In genomic region chr13:112002661-112003347, GRCm38 (mm10) we compare ENCODE assay signal across 8 mouse cellular contexts.
DNase-seq lines count a peak whose midpoint lies in the region; ATAC-seq and TF ChIP-seq lines count a peak whose summit lies in the region.

No protein-coding gene starts in this region.

- ATAC-seq in liver, embryonic 15.5 days (ENCODE audit: insufficient read depth), result no peak
- 0 out of 2 replicates have a peak, but pooled peaks have one; percentile 23 for ATAC-seq in stomach, embryonic 15.5 days (ENCODE audit: insufficient read depth, low FRiP score, low read depth)

- H3K9ac ChIP-seq in liver, embryonic 15.5 days, result no peak overlapping the region
- no peak overlapping the region for H3K9ac ChIP-seq in stomach, embryonic 15.5 days

- no peaks in the 10 kb centered on the region for H3K9me3 ChIP-seq in liver, embryonic 15.5 days (replicated peaks)
- H3K9me3 ChIP-seq in stomach, embryonic 15.5 days, result no peaks in the 10 kb centered on the region

- H3K36me3 ChIP-seq in kidney, adult 2 months (ENCODE audit: control insufficient read depth, insufficient read depth, low read length), result no peaks in the 10 kb centered on the region
- no peaks in the 10 kb centered on the region for H3K36me3 ChIP-seq in liver, embryonic 15.5 days (replicated peaks)
- no peaks in the 10 kb centered on the region for H3K36me3 ChIP-seq in stomach, embryonic 15.5 days

- peak overlapping the region; percentile 10; the same call in 1 of the 2 replicates for H3K4me2 ChIP-seq in liver, embryonic 15.5 days
- H3K4me2 ChIP-seq in stomach, embryonic 15.5 days, result peak overlapping the region; percentile 13; the same call in 1 of the 2 replicates

- H3K27ac ChIP-seq in kidney, adult 2 months (ENCODE audit: insufficient read depth, low read depth, low read length), result no peak overlapping the region
- H3K27ac ChIP-seq in liver, embryonic 15.5 days (replicated peaks), result no peak overlapping the region; the same call in 1 of the 2 replicates
- H3K27ac ChIP-seq in stomach, embryonic 15.5 days, result peak overlapping the region; percentile 49; the same call in 1 of the 2 replicates

- H3K4me3 ChIP-seq in kidney, adult 2 months (ENCODE audit: insufficient read depth, low read depth, low read length), result no peak overlapping the region
- no peak overlapping the region for H3K4me3 ChIP-seq in liver, embryonic 15.5 days (replicated peaks)
- no peak overlapping the region for H3K4me3 ChIP-seq in stomach, embryonic 15.5 days (replicated peaks)

- H3K27me3 ChIP-seq in kidney, adult 2 months (replicated peaks; ENCODE audit: control insufficient read depth, insufficient read depth, low read length), result no peaks in the 10 kb centered on the region
- peaks cover 59% of the 10 kb centered on the region for H3K27me3 ChIP-seq in liver, embryonic 15.5 days
- H3K27me3 ChIP-seq in stomach, embryonic 15.5 days (replicated peaks), result no peaks in the 10 kb centered on the region

- TF ChIP-seq CTCF in kidney, adult 2 months (conservative IDR thresholded peaks at IDR 0.05; ENCODE audit: insufficient read depth, insufficient read length, low read depth, low read length), result no peak

- no peak for TF ChIP-seq POLR2A in kidney, adult 2 months (IDR thresholded peaks at IDR 0.05; ENCODE audit: low read depth, low read length)

- WGBS in kidney, adult 2 months, result 58% methylated on average over 15 of the region's 15 CpGs
- 28% methylated on average over 15 of the region's 15 CpGs for WGBS in liver, embryonic 15.5 days (ENCODE audit: insufficient replicate concordance)
- 25% methylated on average over 15 of the region's 15 CpGs for WGBS in stomach, embryonic 15.5 days

- H3K4me1 ChIP-seq in kidney, adult 2 months (ENCODE audit: control insufficient read depth, insufficient read depth, low read length), result 0 out of 2 replicates have a peak, but pooled peaks cover 2% of the 10 kb centered on the region
- peaks cover 27% of the 10 kb centered on the region for H3K4me1 ChIP-seq in liver, embryonic 15.5 days (replicated peaks)
- peaks cover 25% of the 10 kb centered on the region for H3K4me1 ChIP-seq in stomach, embryonic 15.5 days

- DNase-seq in kidney, adult 2 months, result peak; percentile 33
- no peak for DNase-seq in kidney, adult 18-20 months
- DNase-seq in ZHBTc4 (ENCODE audit: low read depth, low spot score), result peak; percentile 14
- peak; percentile 26 to 41 for DNase-seq in heart, postnatal 36 days
- DNase-seq in cerebellum, adult 8-10 months, result no peak
- no peak for DNase-seq in adrenal gland, adult 2 months

- intact Hi-C loops in heart, postnatal 36 days (cut with DNase I), result loop anchor here (2.0 to 5.0 kb wide), 5 partner anchors 78 to 254 kb away; partner anchors contain the start of gene Map3k1

Comparison
In these comparisons a context has a peak if more than half of its experiments do, and no peak if none do; other contexts are left out.
1. DNase-seq: peak in kidney, adult 2 months (single experiment), ZHBTc4 (single experiment) and heart, postnatal 36 days (2 of 2); none in kidney, adult 18-20 months (single experiment), cerebellum, adult 8-10 months (single experiment) and adrenal gland, adult 2 months (single experiment).